Mouse (Mus musculus) MN1 (cell line): ENCODE results near the gene Rbm39.
A peak's percentile ranks its signal among the peaks of the same experiment; 100 is the strongest.

Source experiments
- DNase-seq: peaks from one replicate; pipeline ENCODE4 v3.0.0-alpha.2; 2016; ENCODE audit warnings: low spot score

Gene Rbm39

DNA sequence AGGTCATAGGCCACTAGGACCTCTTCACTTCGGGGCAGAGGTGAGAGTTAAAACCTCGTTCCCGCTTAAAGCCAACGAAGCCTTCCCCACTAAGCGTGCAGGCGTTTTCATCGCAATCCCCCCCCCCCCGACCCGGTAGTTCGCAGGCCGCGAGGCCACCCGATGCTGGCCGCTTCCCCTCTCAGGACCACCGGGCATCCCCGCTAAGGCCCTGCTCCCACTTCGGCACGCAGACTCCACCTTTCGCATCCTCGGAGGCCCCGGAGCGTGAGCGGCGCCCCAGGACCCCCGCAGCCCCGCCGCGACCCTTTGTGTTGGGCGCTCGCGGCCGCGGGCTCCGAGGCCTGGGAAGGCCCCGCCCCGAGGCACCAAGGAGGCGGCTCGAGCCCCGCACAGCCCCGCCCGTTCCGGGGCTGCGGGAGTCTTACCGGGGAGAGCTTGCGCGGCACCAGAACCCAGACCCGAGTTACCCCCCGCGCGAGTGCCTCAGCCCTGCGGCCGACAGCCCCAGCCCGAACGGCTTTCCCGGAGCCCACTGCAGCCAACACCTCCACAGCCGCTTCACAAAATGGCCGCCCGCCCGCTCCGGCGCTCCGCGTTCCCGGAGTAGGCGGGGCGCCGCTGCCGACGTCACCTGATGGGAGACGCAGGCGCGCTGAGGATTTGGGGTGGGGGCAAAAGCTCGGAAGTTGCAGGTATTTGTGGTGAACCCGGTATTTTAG, 68.5 kb downstream of the Rbm39 start, which contains the start of the genes Cpne1 and Rbm12:
Cpne1 (minus strand) TSS at position 608 of the 722 bp plus-strand sequence.
Rbm12 (minus strand) TSS at position 621 of the 722 bp plus-strand sequence.
- peak; percentile 92 for DNase-seq

DNA sequence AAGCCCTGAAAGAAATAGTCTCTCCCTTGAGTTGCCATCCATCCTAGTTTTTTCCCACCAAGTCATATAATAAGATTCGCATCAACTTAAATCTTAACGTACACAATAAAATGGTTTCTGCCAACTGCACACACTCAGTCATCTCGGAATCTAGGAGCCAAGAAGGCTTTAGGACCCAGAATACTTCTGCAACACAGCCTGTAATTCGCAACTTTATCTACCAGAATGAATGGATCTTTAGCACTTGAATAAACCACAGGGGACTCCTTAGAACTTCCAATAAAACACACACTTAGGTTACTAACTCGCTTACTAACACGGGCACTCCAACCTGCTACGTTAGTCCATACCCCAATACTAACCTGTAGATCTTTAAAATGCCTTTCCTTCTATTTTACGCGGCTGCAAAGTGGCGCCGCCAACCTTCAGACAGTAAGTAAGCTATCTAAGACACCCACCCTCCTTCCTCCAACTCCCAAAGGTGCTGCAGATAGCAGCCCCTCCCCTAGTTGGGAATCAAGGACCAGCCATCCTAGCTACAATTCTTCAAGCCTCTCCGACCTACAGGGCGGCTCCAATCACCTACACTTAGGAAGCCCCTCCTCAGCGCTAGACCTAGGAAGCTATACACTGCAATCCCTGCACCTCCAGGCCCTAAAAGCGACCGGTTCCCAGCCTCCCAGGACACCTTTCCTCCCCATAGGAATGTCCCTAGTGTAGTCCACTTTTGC, 69.2 kb downstream of the Rbm39 start:
- DNase-seq = peak; percentile 37
